Comparison of ENCODE assay signal across 8 mouse cellular contexts in the genomic region with DNA sequence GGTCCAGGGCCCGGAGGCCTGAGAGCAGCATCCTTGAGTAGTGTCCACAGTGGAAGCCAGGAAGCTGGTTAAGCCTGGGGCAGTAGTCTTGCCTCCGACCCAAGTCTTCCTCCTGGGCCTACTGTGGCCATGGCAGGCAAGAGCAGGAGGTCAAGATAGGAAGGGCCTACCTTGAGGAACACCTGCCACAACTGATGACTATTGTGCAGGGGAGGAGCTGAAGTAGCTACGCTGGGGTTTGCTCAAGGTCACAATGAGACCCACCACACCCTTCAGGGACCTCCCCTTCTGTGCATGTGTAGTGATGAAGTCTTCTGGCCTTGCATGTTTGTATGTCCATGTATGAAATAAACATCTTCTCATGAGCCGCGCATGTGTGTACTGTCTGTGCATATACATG. TPM values are rescaled to one million over a fixed set of nuclear protein-coding genes. Genes with fewer than 3 reads are reported as not detected.
A peak's percentile ranks its signal among the peaks of the same experiment; 100 is the strongest.
DNase-seq lines count a peak whose midpoint lies in the region; ATAC-seq and TF ChIP-seq lines count a peak whose summit lies in the region.

No protein-coding gene starts in this region.

- WGBS in cerebellum, adult 2 months: 31% methylated on average over 5 of the region's 5 CpGs
- 64% methylated on average over 5 of the region's 5 CpGs for WGBS in thymus, adult 2 months
- WGBS in liver, embryonic 12.5 days (ENCODE audit: insufficient replicate concordance): 78% methylated on average over 5 of the region's 5 CpGs

- no peak for TF ChIP-seq POLR2A in cerebellum, adult 2 months (IDR thresholded peaks at IDR 0.05; ENCODE audit: borderline replicate concordance, insufficient read depth, low read length)
- TF ChIP-seq POLR2A in thymus, adult 2 months (IDR thresholded peaks at IDR 0.05; ENCODE audit: control insufficient read depth, extremely low read depth, insufficient read depth, low read length, poor library complexity): no peak

- no peak for TF ChIP-seq CTCF in cerebellum, adult 2 months (IDR thresholded peaks at IDR 0.05; ENCODE audit: borderline replicate concordance, insufficient read depth, low read depth, low read length)
- no peak for TF ChIP-seq CTCF in thymus, adult 2 months (IDR thresholded peaks at IDR 0.05; ENCODE audit: borderline replicate concordance, control insufficient read depth, extremely low read depth, insufficient read depth, low read length, poor library complexity)

- H3K27me3 ChIP-seq in cerebellum, adult 2 months (ENCODE audit: control insufficient read depth, insufficient read depth, low read length): no peaks in the 10 kb centered on the region
- no peaks in the 10 kb centered on the region for H3K27me3 ChIP-seq in thymus, adult 2 months (ENCODE audit: control insufficient read depth, insufficient read depth, low read length)
- H3K27me3 ChIP-seq in liver, embryonic 12.5 days (replicated peaks): no peaks in the 10 kb centered on the region

- H3K9ac ChIP-seq in liver, embryonic 12.5 days: peak overlapping the region; percentile 76

- H3K27ac ChIP-seq in cerebellum, adult 2 months (ENCODE audit: insufficient read depth, low read length): peak overlapping the region; percentile 98
- no peak overlapping the region for H3K27ac ChIP-seq in thymus, adult 2 months (ENCODE audit: control insufficient read depth, insufficient read depth, low read length)
- H3K27ac ChIP-seq in liver, embryonic 12.5 days: no peak overlapping the region

- intact Hi-C loops in left cerebral cortex, postnatal 14 days (cut with DNase I): no loop called here

- peaks cover 36% of the 10 kb centered on the region for H3K4me1 ChIP-seq in cerebellum, adult 2 months (ENCODE audit: control insufficient read depth, insufficient read depth, low read length)
- peaks cover 14% of the 10 kb centered on the region for H3K4me1 ChIP-seq in thymus, adult 2 months (replicated peaks; ENCODE audit: control insufficient read depth, insufficient read depth, low read length)
- H3K4me1 ChIP-seq in liver, embryonic 12.5 days: peaks cover 40% of the 10 kb centered on the region

- no peaks in the 10 kb centered on the region for H3K36me3 ChIP-seq in thymus, adult 2 months (ENCODE audit: control insufficient read depth, insufficient read depth, low read length)
- peaks cover 42% of the 10 kb centered on the region for H3K36me3 ChIP-seq in liver, embryonic 12.5 days

- no peak for ATAC-seq in liver, embryonic 12.5 days

- H3K4me3 ChIP-seq in cerebellum, adult 2 months (replicated peaks; ENCODE audit: insufficient read depth, low read depth, low read length): peak overlapping the region; percentile 69
- H3K4me3 ChIP-seq in thymus, adult 2 months (ENCODE audit: control insufficient read depth, insufficient read depth, low read length): peak overlapping the region; percentile 89
- peak overlapping the region; percentile 78 for H3K4me3 ChIP-seq in liver, embryonic 12.5 days

- peak overlapping the region; percentile 96 for H3K4me2 ChIP-seq in liver, embryonic 12.5 days

- no peaks in the 10 kb centered on the region for H3K9me3 ChIP-seq in liver, embryonic 12.5 days (replicated peaks)

- DNase-seq in cerebellum, adult 2 months: no peak
- no peak for DNase-seq in cerebellum, postnatal 4 days (ENCODE audit: low spot score in 2 of 2)
- no peak for DNase-seq in thymus, adult 2 months
- no peak for DNase-seq in thymus, postnatal 14 days
- DNase-seq in left cerebral cortex, postnatal 14 days (ENCODE audit: low spot score in 2 of 2): no peak
- DNase-seq in right cerebral cortex, postnatal 25 days: no peak
- no peak for DNase-seq in gastrocnemius, postnatal 25 days

RNA-seq across cellular contexts. Expression of a gene that starts 1.2 kb away (rescaled TPM):
- polyA plus RNA-seq in cerebellum, adult 2 months (2012; rRNA removed): 123 and 133 TPM in 2 replicates
- 4.9 and 5.1 TPM in 2 replicates for polyA plus RNA-seq in thymus, adult 2 months (2012; rRNA removed)
- 0.17 and 0.24 TPM in 2 replicates for polyA plus RNA-seq in liver, embryonic 12.5 days (2016; fragmentation: Nextera tagmentation; extraction: Ambion mirVana)
- 10 to 100 TPM; 67.0 to 70.7 TPM for total RNA-seq in left cerebral cortex, postnatal 14 days (2021)
- total RNA-seq in gastrocnemius, postnatal 25 days (2021): under 1 TPM; 0.26 to 0.27 TPM

RNA-seq across cellular contexts. Expression of a gene that starts 25.1 kb away (rescaled TPM):
- 114 and 123 TPM in 2 replicates for polyA plus RNA-seq in cerebellum, adult 2 months (2012; rRNA removed)
- 87.0 and 93.1 TPM in 2 replicates for polyA plus RNA-seq in thymus, adult 2 months (2012; rRNA removed)
- polyA plus RNA-seq in liver, embryonic 12.5 days (2016; fragmentation: Nextera tagmentation; extraction: Ambion mirVana): 101 and 110 TPM in 2 replicates
- total RNA-seq in left cerebral cortex, postnatal 14 days (2021): 10 to 100 TPM; 52.3 to 53.2 TPM
- total RNA-seq in gastrocnemius, postnatal 25 days (2021): 10 to 100 TPM; 26.3 to 31.4 TPM

RNA-seq across cellular contexts. Expression of a gene that starts 31.2 kb away (rescaled TPM):
- 141 and 152 TPM in 2 replicates for polyA plus RNA-seq in cerebellum, adult 2 months (2012; rRNA removed)
- polyA plus RNA-seq in thymus, adult 2 months (2012; rRNA removed): 184 and 186 TPM in 2 replicates
- polyA plus RNA-seq in liver, embryonic 12.5 days (2016; fragmentation: Nextera tagmentation; extraction: Ambion mirVana): 80.8 and 91.2 TPM in 2 replicates
- total RNA-seq in left cerebral cortex, postnatal 14 days (2021): 10 to 100 TPM; 84.2 to 86.8 TPM
- 10 to 100 TPM; 32.4 to 36.3 TPM for total RNA-seq in gastrocnemius, postnatal 25 days (2021)

RNA-seq across cellular contexts. Expression of a gene that starts 38.7 kb away (rescaled TPM):
- 33.8 and 35.4 TPM in 2 replicates for polyA plus RNA-seq in cerebellum, adult 2 months (2012; rRNA removed)
- 11.2 and 13.5 TPM in 2 replicates for polyA plus RNA-seq in thymus, adult 2 months (2012; rRNA removed)
- 0.49 and 0.73 TPM in 2 replicates for polyA plus RNA-seq in liver, embryonic 12.5 days (2016; fragmentation: Nextera tagmentation; extraction: Ambion mirVana)
- 10 to 100 TPM; 16.3 to 17.0 TPM for total RNA-seq in left cerebral cortex, postnatal 14 days (2021)
- 1 to 10 TPM; 5.0 to 5.4 TPM for total RNA-seq in gastrocnemius, postnatal 25 days (2021)

RNA-seq across cellular contexts. Expression of a gene that starts 41.6 kb away (rescaled TPM):
- 112 and 114 TPM in 2 replicates for polyA plus RNA-seq in cerebellum, adult 2 months (2012; rRNA removed)
- polyA plus RNA-seq in thymus, adult 2 months (2012; rRNA removed): 17.4 and 18.5 TPM in 2 replicates
- polyA plus RNA-seq in liver, embryonic 12.5 days (2016; fragmentation: Nextera tagmentation; extraction: Ambion mirVana): 1.9 and 2.0 TPM in 2 replicates
- total RNA-seq in left cerebral cortex, postnatal 14 days (2021): 10 to 100 TPM; 22.8 to 26.0 TPM
- total RNA-seq in gastrocnemius, postnatal 25 days (2021): 1 to 10 TPM; 1.5 to 1.7 TPM

Comparison
In these comparisons a context has a peak if more than half of its experiments do, and no peak if none do; other contexts are left out.
1. RNA of a gene that starts 1.2 kb away (polyA plus RNA-seq): 123 to 133 TPM in cerebellum, adult 2 months; 4.9 to 5.1 TPM in thymus, adult 2 months and 0.17 to 0.24 TPM in liver, embryonic 12.5 days; every median in the first group is over 10 times any median in the second.
2. Peak in every context shown above with its lines, with median percentiles within 50 percentile points of each other: H3K4me3 ChIP-seq.